Mouse (Mus musculus) brain, embryonic 18.5 days (tissue): Measurements from ENCODE around the gene Lcn8.
"Not testable (repeated sequence)": the region's sequence is repeated elsewhere in the genome, so short reads cannot be mapped to it uniquely, and the experiment has no call there.

ENCODE experiments used
- DNase-seq: peaks from one replicate; pipeline ENCODE4 v3.0.0-alpha.2; 2012; ENCODE audit warnings: low read depth, low spot score

Lcn8 gene

DNA sequence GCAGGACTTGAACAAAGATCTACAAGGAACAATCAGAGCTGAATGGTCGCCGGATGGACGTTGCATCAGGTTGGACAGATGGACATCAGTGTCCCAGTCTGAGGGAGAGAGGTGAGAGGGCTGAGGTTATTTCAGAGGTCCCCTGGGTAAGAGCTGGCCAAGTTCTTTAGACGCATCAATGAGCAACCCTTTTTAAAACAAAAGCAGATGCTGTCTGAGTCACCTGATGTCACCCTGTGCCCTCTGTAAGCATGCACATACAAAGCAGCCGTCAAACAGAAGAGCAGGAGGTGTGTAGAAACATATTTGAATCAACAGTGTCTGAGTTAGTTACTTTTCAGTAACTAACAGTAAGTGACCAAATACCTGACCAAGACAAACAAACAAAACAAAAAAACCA is 11.2 kb downstream of the Lcn8 start:
- no peak for DNase-seq

DNA sequence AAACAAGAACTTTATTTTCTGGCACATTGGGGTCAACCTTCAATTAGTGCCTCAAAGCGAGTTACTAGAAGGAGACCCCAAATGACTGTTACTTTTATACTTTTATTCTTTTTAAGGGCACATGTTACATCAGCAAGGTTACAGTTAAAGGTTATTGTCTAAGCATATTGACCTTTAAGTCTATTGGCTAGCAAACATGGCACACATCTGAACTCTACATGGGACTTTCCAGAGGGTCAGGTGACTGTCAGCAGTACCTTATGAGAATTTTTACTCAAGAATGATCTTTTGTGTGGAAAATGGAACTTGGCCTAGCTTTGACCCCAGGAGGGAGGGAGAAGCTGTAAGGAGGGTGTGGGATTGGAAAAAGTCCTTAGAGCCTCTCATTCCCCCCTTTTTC is 13.6 kb downstream of the Lcn8 start:
- DNase-seq = no peak

DNA sequence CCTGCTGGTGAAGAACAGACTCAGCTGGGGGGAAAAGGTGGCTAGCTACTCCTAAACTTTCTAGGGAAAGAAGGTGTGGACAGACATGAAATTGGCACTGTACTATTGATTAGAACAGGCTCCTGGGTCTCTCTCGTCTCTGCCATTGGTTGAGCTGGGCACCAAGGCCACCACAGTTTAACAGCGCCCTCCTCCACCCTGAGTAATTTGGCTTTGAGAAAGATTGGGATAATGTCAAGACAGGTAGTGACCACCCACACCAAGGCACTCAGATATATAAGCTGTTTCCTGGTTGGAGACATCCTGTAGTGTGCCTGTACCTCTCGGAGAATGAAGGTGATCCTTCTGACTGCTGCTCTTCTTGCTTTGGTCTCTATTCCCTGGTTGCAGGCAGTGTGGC is 23.6 kb downstream of the Lcn8 start, which contains the start of gene Lcn6:
Gene Lcn6 (plus strand): TSS at position 301 of the 400 bp plus-strand sequence.
- DNase-seq = no peak

DNA sequence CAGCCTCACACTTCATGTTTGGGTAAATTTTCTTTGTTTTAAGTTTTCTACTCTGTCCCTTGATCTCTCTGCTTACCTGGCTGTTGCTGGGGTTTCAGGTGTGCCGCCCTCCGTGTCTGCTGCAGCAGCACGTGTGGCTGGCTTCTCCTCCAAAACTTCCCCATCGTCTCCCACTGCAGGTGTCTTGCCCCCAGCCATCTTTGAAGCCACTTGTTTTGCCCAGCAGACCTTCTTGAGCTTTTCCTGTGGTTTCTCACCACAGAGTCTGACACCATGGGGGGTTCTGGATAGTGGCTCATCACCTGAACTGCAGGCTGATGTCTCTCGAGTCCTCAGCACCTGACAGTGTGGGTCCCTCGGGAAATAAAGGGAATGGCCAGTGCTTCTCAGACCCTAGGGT is 26.6 kb downstream of the Lcn8 start:
- no peak for DNase-seq

DNA sequence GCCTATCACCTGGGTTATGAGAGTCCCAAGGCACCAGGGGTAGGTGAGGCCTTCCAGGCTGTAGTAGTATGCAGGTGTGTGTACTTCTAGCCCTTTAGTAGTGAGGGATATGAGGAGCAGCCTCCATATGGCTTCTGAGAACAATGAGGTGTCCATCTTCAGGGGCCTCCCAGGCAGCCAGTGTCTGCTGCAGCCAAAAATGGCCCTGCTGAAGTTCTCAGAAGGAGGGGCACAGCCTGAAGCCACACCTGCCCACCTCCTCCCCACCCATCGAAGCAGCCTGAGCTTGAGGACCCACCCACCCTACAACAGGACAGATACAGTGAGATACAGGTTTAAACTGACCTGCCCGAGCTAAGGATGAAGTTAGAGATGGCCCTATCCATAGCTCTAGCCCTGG is 29.5 kb downstream of the Lcn8 start, which contains the start of gene Lcn10:
Gene Lcn10 (plus strand): TSS at position 301 of the 400 bp plus-strand sequence.
- DNase-seq = no peak

DNA sequence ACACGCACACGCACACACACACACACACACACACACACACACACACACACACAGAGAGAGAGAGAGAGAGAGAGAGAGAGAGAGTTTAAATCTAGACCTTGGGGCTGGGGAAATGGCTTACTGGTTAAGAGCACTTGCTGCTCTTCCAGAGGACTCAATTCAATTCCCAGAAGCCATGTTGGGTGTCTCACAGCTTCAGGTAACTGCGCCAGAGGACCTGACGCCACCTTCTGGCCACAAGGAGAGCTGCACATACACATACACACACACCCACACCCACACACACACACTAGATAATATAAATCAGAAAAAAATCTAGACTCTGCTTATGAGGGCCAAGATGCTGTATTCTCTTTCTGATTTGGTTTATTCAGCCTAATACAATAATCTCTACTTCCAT is 34.0 kb downstream of the Lcn8 start:
- DNase-seq = no peak

DNA sequence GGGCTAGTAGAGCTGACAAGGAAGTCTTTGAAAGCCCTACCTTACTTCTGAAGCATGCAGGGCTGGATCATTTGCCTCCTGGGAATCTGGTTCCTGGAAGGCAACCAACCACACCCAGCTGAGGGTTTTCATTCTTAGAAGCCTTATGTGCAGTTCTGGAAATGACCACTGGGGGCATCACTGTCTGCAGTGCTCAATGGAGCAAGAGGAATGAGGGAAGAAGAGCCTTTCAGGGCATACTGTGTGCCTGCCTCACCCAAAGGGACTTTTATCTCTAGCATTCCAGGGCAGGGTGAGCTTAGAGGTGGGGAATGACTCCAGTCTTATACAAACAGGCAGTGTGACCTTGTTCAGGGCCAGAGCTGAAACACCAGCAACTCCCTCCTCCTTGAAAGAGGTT is 41.7 kb downstream of the Lcn8 start:
- DNase-seq = no peak

DNA sequence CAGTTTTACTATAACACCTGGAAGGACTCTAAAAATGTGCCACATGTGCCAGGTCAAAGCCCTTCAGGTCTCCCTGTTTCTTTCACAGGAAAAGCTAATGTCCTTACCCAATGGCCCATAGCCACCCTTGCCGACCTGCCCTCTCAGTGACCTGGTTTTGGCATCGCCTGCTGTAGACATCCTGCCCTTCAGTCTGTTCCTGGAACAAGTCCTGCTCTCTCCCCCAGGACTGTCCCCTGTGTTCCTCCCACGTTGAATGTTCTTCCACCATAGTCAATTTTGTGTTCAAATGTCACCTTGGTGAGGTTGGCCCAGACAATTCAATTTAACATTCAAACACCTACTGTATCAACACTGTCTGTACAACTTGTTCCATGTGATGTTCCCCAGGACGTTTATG is 44.0 kb downstream of the Lcn8 start:
- no peak for DNase-seq

DNA sequence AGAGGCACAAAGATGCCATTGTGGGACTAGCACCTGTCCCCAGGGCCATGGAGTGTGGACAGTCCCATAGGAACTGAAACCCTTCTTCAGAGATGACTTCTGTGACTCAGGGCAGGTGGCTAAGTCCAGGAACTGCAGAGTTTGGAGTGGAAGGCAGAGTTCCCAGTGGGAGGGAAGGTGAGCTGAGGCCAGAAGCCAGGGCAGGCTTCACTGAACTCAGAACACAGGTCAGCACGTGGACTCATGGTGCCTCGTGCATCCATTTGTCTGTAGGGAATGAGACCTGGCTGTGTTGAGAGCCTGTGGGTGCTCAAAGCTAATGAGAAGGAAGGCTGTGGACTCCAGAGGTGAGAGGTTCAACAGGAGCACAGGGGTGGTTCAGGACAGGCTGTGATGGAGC is 45.8 kb downstream of the Lcn8 start:
- no peak for DNase-seq

DNA sequence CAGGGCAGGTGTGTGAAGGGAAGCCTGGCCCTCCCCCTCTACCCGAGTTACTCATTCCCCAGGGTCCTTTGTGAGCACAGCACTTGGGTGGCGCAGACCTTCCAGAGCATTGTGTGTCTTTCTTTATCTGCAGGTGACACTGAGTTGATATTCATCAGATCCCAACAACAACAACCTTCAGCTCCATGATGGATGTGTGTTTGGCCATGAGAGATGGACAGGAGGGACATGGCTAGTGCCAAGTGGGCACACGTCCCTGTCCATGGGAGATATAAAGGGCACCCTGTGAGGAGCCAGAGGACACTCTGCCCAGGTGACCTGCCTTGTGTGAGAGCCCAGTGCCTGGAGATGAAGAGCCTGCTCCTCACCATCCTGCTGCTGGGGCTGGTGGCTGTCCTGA is 46.8 kb downstream of the Lcn8 start, which contains the start of gene Obp2a:
Gene Obp2a (plus strand): TSS at position 301 of the 400 bp plus-strand sequence.
- DNase-seq = not testable (repeated sequence)

DNA sequence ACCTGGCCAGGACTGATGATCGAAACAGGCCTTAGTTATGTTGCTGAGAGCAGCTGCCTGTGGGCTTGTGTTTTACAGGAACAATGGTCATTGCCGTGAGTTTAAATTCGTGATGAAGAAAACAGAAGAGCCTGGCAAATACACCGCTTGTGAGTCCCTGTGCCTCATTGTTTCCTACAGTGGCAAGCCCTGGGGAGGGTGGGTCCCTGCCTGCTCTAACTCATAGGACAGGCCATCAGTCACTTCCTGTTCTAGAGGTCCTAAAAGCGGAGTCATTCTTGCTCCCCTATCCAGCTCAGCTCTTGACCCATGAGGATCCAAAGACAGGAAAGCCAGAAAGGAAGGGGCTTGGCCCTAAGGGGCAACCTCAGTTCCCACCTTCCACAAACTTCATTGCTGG is 48.1 kb downstream of the Lcn8 start:
- no peak for DNase-seq

DNA sequence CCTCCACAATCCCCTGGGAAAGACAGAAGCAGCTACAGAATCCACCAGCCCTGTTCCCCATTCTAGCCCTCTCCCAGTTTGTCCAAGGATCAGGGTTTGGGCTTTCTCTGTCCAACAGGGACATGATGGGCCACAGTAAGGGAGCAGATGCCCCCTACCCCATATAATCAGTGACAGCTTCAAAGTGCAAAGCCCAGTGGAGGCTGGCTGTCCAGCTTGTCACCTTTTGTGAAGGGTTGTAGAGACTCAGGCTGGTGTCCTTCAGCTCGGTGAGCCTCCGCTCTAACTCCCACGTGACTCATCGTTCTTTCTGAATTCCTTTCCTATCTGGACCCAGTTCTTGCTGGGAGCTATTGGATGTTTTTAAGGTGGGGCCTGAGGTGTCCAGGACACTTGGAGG is 50.8 kb downstream of the Lcn8 start:
- no peak for DNase-seq
